Mouse (Mus musculus): ENCODE data around the gene Egflam.
A peak's percentile ranks its signal among the peaks of the same experiment; 100 is the strongest.

The Egflam gene

DNA sequence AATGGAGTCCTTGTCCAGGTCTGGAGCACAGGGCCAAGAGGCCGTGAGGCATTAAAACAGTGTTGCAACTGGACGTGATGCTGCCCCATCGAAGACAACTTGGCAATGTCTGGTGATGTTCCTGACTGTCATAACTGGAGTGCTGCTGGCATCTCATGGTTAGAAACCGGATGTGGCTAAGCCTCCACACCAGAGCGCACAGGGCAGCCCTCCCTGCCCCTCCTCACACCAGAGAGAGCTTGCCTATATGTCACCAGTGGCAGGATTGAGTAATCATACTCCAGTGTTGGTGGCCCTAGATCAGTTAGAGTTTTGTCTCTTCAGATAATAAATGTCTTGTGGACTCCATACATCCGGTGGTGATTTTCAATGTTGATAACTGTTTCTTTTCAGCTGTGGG is 210.5 kb downstream of the Egflam start:
- DNase-seq (ENCODE audit: inconsistent age in 2 of 2, low spot score in 1 of 2): no peak

DNA sequence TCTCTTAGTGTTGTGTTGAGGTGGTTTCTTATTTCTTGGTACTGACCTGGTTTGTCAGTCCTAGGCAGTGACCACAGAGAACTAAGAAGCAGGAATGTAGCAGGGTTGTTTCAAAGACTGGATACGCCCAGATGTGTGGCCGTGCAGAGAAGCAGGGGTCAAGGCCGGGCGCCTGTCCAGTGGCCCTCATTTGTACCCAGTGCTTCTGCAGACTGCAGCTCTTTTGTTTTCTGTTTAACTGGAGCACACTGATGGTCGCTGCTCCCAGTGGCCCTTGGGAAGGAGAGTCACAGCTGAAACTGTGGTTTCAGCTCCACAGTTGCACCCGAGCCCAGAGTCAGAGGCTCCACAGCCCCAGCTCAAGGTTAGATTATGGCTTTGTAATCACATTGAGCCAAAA is 217.6 kb downstream of the Egflam start:
- peak; percentile 41 to 59 for DNase-seq (ENCODE audit: inconsistent age in 2 of 2, low spot score in 1 of 2)

DNA sequence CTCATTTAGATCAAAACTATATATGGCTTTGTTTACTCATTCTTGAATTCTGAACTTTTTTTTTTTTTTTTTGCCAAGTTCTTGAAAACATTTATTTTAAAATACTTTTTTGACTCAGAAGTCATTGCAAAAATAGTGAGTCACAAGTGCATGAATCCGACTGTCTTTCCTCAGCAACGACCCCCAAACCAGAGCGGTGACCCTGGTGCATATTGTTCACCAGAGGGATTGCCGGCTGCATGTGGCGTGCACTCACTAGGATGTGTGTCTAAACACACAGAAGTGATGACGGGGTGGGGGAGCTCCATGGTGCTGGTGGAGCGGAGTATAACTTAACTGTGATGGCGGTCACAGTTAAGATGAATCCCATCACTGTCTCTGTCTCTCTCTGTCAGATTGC is 224.4 kb downstream of the Egflam start:
- DNase-seq (ENCODE audit: inconsistent age in 2 of 2, low spot score in 1 of 2): no peak

DNA sequence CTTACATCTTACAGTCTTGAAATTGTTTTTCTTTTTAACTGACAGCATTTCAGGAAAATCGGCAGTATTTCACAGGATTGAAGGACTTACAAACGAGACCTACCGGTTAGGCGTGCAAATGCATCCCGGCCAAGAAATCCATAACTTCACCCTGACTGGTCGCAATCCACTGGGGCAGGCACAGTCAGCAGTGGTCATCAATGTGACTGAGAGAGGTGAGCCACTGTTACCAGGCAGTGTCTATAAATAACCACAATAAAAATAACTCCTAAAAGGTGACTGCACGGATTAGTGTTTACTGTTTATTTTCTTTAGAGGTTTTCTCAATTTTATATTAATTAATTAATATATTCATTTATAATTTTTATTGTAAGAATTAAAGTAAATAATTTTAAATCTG is 224.8 kb downstream of the Egflam start:
- DNase-seq (ENCODE audit: inconsistent age in 2 of 2, low spot score in 1 of 2): no peak

DNA sequence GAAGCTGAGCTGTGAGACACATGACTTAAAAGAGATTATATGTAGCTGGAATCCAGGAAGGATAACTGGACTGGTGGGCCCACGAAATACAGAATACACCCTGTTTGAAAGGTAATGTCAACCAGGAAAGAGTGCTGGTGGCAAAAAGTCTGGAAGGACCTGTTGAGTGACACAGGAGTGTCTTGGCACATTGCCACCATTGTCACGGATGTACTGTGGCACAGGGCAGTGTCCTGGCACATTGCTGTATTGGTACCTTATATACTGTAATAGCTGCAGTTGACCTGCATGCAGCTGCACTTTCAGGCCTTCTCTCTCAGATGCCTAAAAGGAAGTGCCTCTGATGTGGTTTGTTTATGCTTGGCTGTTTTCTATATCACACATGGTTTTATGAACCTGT is 225.3 kb downstream of the Egflam start:
- no peak for DNase-seq (ENCODE audit: inconsistent age in 2 of 2, low spot score in 1 of 2)

DNA sequence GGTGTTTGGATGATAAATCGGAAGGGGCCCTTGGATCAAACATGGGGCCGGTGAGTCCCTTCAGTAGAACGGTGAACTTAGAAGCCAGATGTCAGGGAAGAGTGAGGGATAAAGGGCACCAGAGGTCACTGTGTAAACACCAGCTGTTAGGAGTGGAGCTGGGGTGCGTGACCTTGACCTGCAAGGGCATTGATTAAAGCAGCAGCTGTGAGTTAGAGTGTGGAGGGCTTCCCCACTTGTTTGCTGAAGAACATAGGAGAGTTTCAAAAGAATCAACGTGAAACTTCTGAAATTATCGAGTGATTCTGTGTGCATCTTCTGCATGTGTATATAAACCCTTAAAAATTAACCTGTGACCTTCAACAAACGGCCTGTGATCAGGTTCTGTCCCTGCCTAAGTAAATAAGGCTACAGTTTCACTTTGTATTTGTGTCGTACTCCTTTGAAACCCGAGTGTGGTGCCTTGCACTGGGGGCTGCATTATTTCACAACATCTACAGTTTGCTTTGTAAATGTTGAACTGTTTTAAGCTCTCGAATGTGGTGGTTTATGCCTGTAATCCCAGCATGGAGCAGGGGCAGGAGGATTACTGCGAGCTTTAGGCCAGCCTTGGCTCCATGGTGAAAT is 230.2 kb downstream of the Egflam start:
- no peak for DNase-seq (ENCODE audit: inconsistent age in 2 of 2, low spot score in 1 of 2)

DNA sequence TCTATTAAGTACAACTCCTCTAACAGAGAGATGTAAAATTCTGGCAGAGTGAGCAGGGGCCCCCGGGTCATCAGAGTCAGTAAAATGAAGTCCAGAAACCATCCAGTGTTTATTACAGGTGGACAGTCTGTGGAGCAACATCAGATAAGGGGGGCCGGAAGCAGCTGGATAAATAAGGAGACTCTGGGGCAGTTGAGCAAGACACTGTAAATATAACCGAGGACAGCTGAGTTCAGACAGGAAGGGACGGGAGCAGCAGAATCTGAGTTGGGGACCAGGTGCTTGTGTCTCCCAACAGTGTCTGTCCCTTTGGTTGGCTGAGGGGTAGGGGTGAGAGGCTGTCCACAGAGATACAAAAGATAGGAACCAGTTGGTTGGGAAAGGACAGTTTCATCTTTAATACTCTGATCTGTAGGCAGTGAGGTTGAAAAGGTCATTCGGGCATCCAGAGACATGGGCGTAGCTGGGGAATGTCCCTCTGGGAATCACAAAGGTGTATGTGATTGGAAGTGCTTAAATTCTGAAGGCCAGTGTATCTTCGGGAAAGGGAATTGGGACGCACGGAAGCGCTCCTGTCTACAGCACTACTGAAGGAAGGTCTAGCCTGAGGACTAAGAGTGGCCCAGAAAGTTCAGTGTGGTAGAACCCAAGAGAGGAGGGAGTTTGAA is 230.8 kb downstream of the Egflam start:
- DNase-seq (ENCODE audit: inconsistent age in 2 of 2, low spot score in 1 of 2): no peak

DNA sequence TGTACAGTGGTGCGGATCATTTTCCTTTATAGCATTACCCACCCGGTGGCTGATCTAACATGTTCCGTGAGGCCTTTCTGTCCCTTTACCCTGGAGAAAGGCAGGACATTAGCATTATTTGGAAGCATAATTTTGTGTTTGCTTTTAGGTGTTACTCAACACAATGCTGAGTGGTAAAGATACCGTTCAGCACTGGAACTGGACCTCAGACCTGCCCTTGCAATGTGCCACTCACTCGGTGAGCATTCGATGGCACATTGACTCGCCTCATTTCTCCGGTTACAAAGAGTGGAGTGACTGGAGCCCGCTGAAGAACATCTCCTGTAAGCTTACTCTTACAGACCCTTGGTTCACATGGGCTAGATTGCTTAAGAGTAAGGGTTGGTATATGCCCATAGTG is 231.5 kb downstream of the Egflam start:
- DNase-seq (ENCODE audit: inconsistent age in 2 of 2, low spot score in 1 of 2): no peak

DNA sequence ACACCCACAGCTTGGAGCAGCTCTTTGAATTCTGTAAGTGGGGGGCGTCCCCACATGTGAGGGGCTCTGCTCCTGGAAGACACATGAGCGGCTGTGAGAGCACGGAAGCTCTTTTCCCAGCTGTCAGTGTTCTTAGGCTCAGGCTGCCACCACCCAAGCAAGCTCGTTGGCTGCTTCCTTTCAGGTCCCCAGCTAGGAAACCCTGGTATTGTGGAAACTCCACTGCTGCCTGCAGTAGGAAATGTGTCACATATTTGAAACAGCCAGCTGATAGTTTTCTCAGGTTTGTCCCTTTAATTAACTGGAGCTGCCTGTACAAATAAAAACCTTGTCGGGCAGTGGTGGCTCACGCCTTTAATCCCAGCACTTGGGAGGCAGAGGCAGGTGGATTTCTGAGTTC is 234.3 kb downstream of the Egflam start:
- DNase-seq (ENCODE audit: inconsistent age in 2 of 2, low spot score in 1 of 2): no peak

DNA sequence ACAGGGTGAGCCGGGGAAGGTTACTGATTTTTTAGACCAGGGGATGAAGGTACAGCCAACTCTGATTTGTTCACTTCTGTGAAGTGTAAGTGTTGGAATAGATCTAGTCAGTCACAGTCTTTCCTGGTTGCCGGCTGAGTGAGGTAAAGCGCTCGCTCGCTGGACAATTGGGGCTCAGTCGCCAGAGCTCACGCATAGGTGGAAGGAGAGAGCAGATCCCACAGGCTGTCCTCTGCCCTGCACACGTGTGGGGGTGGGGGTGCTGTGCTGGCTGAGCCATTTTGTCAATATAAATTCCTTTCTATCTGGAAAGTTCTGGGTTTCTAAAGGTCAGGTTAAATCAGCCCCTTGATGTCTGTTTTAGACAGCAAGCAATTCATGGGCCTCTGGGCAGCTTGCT is 237.9 kb downstream of the Egflam start:
- no peak for DNase-seq (ENCODE audit: inconsistent age in 2 of 2, low spot score in 1 of 2)

DNA sequence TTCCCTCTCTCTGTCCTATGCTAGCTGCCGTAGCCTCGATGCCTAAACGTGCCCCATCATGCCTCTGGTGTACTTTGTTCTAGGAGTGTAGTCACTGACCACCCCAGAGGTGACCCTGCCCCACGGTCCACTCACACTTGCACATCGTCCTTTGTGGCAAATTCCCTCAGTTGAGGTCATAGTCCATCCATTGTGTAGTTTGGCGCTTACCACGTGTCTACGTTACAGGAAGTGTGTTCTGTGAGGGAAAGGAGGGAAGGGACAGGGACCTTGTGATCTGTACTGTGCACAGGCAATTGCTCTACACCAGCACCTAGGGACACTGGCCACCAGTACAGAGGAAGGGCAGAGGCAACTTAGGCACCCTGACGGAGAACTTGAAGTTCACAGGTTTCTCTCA is 238.3 kb downstream of the Egflam start:
- DNase-seq (ENCODE audit: inconsistent age in 2 of 2, low spot score in 1 of 2): no peak

DNA sequence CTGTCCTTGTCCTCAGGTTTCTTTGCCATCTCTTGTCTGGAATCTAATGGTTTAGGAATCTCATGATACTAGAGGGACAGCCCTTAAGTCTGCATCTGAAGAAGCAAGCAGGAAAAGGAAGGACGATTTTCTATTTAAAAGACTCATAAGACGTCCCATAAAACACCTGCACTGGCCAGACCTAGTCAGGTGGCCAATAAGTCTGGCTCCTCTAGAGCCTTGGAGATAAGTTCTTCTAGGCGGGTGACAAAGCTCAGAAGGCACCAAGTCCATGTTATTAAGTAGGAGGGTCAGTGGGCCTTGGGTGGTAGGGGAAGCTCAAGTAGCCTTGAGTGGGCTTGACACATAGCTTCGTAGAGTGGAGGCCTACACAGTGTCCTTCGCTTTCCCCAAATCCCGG is 240.5 kb downstream of the Egflam start:
- no peak for DNase-seq (ENCODE audit: inconsistent age in 2 of 2, low spot score in 1 of 2)
